In the genomic region with DNA sequence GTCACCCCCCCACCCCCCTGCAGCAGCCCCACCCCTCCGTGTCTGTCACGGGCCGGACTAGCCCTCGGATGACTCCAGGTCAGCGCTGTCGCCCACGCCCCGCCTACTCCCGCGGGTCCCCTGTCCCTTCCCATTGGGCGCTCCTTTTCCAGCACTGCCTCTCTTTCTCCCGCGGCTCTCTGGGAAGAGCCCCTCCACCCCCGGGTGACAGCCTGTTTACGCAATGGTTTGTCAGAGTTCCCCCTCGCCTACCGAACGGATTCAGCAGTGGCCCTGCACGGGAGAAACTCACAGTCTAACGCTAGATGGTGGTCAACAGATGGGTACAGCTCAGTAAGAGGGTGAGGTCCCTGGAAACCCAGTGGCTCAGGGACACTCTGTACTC, we compare ENCODE assay signal across 8 mouse cellular contexts. TPM values are rescaled to one million over a fixed set of nuclear protein-coding genes. Genes with fewer than 3 reads are reported as not detected.
A peak's percentile ranks its signal among the peaks of the same experiment; 100 is the strongest.
DNase-seq lines count a peak whose midpoint lies in the region; ATAC-seq lines count a peak whose summit lies in the region.

No protein-coding gene starts in this region.

- H3K36me3 ChIP-seq in hindbrain, embryonic 13.5 days: no peaks in the 10 kb centered on the region
- no peaks in the 10 kb centered on the region for H3K36me3 ChIP-seq in limb, embryonic 12.5 days
- H3K36me3 ChIP-seq in midbrain, embryonic 12.5 days: no peaks in the 10 kb centered on the region

- peak; percentile 66 for DNase-seq in ovary, adult 18-20 months (ENCODE audit: low spot score)
- no peak for DNase-seq in ovary, postnatal 14 days (ENCODE audit: low spot score)
- DNase-seq in cerebellum, adult 9-10 months: peak; percentile 78
- peak; percentile 70 to 75 for DNase-seq in frontal cortex, postnatal 10 days (ENCODE audit: low spot score in 2 of 2)
- peak; percentile 49 to 69 for DNase-seq in spleen, postnatal 36 days (ENCODE audit: low spot score in 2 of 2)

- 0 out of 2 replicates have a peak, but pooled peaks cover 5% of the 10 kb centered on the region for H3K27me3 ChIP-seq in hindbrain, embryonic 13.5 days
- no peaks in the 10 kb centered on the region for H3K27me3 ChIP-seq in limb, embryonic 12.5 days
- H3K27me3 ChIP-seq in midbrain, embryonic 12.5 days: no peaks in the 10 kb centered on the region

- peak; percentile 85 for ATAC-seq in hindbrain, embryonic 13.5 days (ENCODE audit: low FRiP score)
- ATAC-seq in limb, embryonic 12.5 days (ENCODE audit: insufficient number of reproducible peaks, insufficient read depth, low FRiP score, low TSS enrichment, low read depth): peak; percentile 71
- peak; percentile 78 for ATAC-seq in midbrain, embryonic 12.5 days (ENCODE audit: low FRiP score, low read depth)

- peaks cover 16% of the 10 kb centered on the region for H3K4me1 ChIP-seq in hindbrain, embryonic 13.5 days (replicated peaks)
- H3K4me1 ChIP-seq in limb, embryonic 12.5 days (replicated peaks): peaks cover 13% of the 10 kb centered on the region
- H3K4me1 ChIP-seq in midbrain, embryonic 12.5 days: peaks cover 14% of the 10 kb centered on the region

- H3K27ac ChIP-seq in hindbrain, embryonic 13.5 days: peak overlapping the region; percentile 73; the same call in 1 of the 2 replicates
- peak overlapping the region; percentile 66; the same call in 1 of the 2 replicates for H3K27ac ChIP-seq in limb, embryonic 12.5 days
- H3K27ac ChIP-seq in midbrain, embryonic 12.5 days (replicated peaks): peak overlapping the region; percentile 65

- peak overlapping the region; percentile 91 for H3K4me2 ChIP-seq in hindbrain, embryonic 13.5 days
- H3K4me2 ChIP-seq in limb, embryonic 12.5 days: peak overlapping the region; percentile 81
- peak overlapping the region; percentile 95 for H3K4me2 ChIP-seq in midbrain, embryonic 12.5 days (replicated peaks)

- no peaks in the 10 kb centered on the region for H3K9me3 ChIP-seq in hindbrain, embryonic 13.5 days
- H3K9me3 ChIP-seq in limb, embryonic 12.5 days: no peaks in the 10 kb centered on the region
- no peaks in the 10 kb centered on the region for H3K9me3 ChIP-seq in midbrain, embryonic 12.5 days

- peak overlapping the region; percentile 79 for H3K9ac ChIP-seq in hindbrain, embryonic 13.5 days
- peak overlapping the region; percentile 78 for H3K9ac ChIP-seq in limb, embryonic 12.5 days (replicated peaks)
- H3K9ac ChIP-seq in midbrain, embryonic 12.5 days (replicated peaks): peak overlapping the region; percentile 76

- WGBS in hindbrain, embryonic 13.5 days: 1% methylated on average over 20 of the region's 20 CpGs
- under 1% methylated on average over 20 of the region's 20 CpGs for WGBS in limb, embryonic 12.5 days
- WGBS in midbrain, embryonic 12.5 days: 1% methylated on average over 19 of the region's 20 CpGs

- peak overlapping the region; percentile 78 for H3K4me3 ChIP-seq in hindbrain, embryonic 13.5 days
- H3K4me3 ChIP-seq in limb, embryonic 12.5 days (replicated peaks): peak overlapping the region; percentile 88
- peak overlapping the region; percentile 93 for H3K4me3 ChIP-seq in midbrain, embryonic 12.5 days

RNA-seq across cellular contexts. Expression of gene Pkmyt1, which starts 0.6 kb away (rescaled TPM):
- 18.0 and 18.8 TPM in 2 replicates for polyA plus RNA-seq in hindbrain, embryonic 13.5 days (2015; fragmentation: Nextera tagmentation; extraction: Ambion mirVana)
- 49.1 and 53.1 TPM in 2 replicates for polyA plus RNA-seq in limb, embryonic 12.5 days (2016; fragmentation: Nextera tagmentation; extraction: Ambion mirVana)
- polyA plus RNA-seq in midbrain, embryonic 12.5 days (2016; fragmentation: Nextera tagmentation; extraction: Ambion mirVana): 36.9 and 40.8 TPM in 2 replicates

RNA-seq across cellular contexts. Expression of gene 1520401A03Rik, which starts 4.2 kb away (rescaled TPM):
- 0.06 and 0.27 TPM in 2 replicates for polyA plus RNA-seq in hindbrain, embryonic 13.5 days (2015; fragmentation: Nextera tagmentation; extraction: Ambion mirVana)
- 1.8 and 2.5 TPM in 2 replicates for polyA plus RNA-seq in limb, embryonic 12.5 days (2016; fragmentation: Nextera tagmentation; extraction: Ambion mirVana)
- 0.14 TPM in 1 of 2 replicates, not detected in the other for polyA plus RNA-seq in midbrain, embryonic 12.5 days (2016; fragmentation: Nextera tagmentation; extraction: Ambion mirVana)

RNA-seq across cellular contexts. Expression of gene Paqr4, which starts 13.9 kb away (rescaled TPM):
- polyA plus RNA-seq in hindbrain, embryonic 13.5 days (2015; fragmentation: Nextera tagmentation; extraction: Ambion mirVana): 54.3 and 58.2 TPM in 2 replicates
- 11.6 and 13.6 TPM in 2 replicates for polyA plus RNA-seq in limb, embryonic 12.5 days (2016; fragmentation: Nextera tagmentation; extraction: Ambion mirVana)
- polyA plus RNA-seq in midbrain, embryonic 12.5 days (2016; fragmentation: Nextera tagmentation; extraction: Ambion mirVana): 40.4 and 41.2 TPM in 2 replicates

RNA-seq across cellular contexts. Expression of gene Kremen2, which starts 18.9 kb away (rescaled TPM):
- polyA plus RNA-seq in hindbrain, embryonic 13.5 days (2015; fragmentation: Nextera tagmentation; extraction: Ambion mirVana): 0.55 and 0.83 TPM in 2 replicates
- polyA plus RNA-seq in limb, embryonic 12.5 days (2016; fragmentation: Nextera tagmentation; extraction: Ambion mirVana): 30.0 and 34.8 TPM in 2 replicates
- polyA plus RNA-seq in midbrain, embryonic 12.5 days (2016; fragmentation: Nextera tagmentation; extraction: Ambion mirVana): 1.2 and 1.5 TPM in 2 replicates

RNA-seq across cellular contexts. Expression of gene Cldn9, which starts 42.9 kb away (rescaled TPM):
- 1.4 and 2.5 TPM in 2 replicates for polyA plus RNA-seq in hindbrain, embryonic 13.5 days (2015; fragmentation: Nextera tagmentation; extraction: Ambion mirVana)
- 5.6 and 6.4 TPM in 2 replicates for polyA plus RNA-seq in limb, embryonic 12.5 days (2016; fragmentation: Nextera tagmentation; extraction: Ambion mirVana)
- polyA plus RNA-seq in midbrain, embryonic 12.5 days (2016; fragmentation: Nextera tagmentation; extraction: Ambion mirVana): 0.84 TPM in 2 replicates
